Mouse (Mus musculus): ENCODE data around the gene Adam11.

- TF ChIP-seq CTCF (IDR thresholded peaks at IDR 0.05; ENCODE audit: low read depth) (no peak), EP300 (IDR thresholded peaks at IDR 0.05; ENCODE audit: low read depth) (no peak)
Measured at GRCm38 (mm10) chr11:102760805-102761308, 382 bp upstream of the Adam11 start.
